Mouse (Mus musculus): ENCODE results near the gene Olfr631. TPM values are rescaled to one million over a fixed set of nuclear protein-coding genes. Genes with fewer than 3 reads are reported as not detected.

The Olfr631 gene
- polyA plus RNA-seq (2011; ENCODE audit: insufficient read depth, insufficient read length, low replicate concordance, missing spikeins), result not detected in 2 replicates

DNA sequence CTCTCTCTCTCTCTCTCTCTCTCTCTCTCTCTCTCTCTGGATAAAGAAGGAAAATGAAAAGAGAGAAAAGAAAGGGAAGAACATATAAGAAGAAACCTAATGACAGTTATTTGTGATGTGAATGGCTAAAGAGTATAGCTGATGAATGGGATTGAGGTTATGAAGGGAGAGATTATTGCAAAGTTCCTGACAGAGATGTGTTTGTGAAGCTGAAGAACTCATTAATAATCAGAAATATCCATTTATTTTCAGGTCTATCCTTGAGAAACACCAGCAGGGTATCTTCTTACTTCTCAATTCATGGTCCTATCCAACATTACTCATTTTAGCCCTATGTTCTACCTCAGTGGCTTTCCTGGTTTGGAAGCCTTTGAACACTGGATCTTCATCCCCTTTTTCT is at the start of gene Olfr631:
Gene Olfr631, plus strand, starts transcription at position 301 of the 400 bp plus-strand sequence.
- no peak within 1 kb of the TSS for H3K27ac ChIP-seq (ENCODE audit: control insufficient read depth, insufficient read depth, low read depth, low read length, poor library complexity)
- no peak for TF ChIP-seq CTCF (IDR thresholded peaks at IDR 0.05; ENCODE audit: control insufficient read depth, insufficient read depth, low read length)
- TF ChIP-seq POLR2A (IDR thresholded peaks at IDR 0.05; ENCODE audit: borderline replicate concordance, control insufficient read depth, low read depth, low read length), result no peak
- no peak within 1 kb of the TSS for H3K4me3 ChIP-seq (replicated peaks; ENCODE audit: control insufficient read depth, low read depth, low read length)
- H3K4me1 ChIP-seq (ENCODE audit: control insufficient read depth, insufficient read depth, low read length), result no peaks in the 10 kb centered on the region

DNA sequence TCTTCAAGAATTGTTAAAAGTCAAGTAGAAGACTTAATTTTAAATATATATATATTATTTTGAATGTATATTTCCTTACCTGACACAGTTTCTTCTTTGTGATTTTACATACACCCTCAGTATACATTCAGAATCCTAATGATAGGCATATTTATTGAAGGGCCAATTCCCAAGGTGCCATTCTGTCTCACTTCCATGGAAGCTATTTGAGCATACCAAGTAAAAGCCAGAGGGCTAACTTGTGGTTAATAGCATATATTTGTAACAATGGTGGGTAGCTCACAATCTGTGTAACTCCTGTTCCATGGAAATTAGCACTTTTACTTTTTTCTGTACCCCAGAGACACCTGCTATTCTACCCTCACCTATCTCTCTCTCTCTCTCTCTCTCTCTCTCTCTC is 42.5 kb upstream of the Olfr631 start, which contains the start of gene Olfr66:
Gene Olfr66, minus strand, starts transcription at position 101 of the 400 bp plus-strand sequence.
- no peak for TF ChIP-seq CTCF (IDR thresholded peaks at IDR 0.05; ENCODE audit: control insufficient read depth, insufficient read depth, low read length)
- TF ChIP-seq POLR2A (IDR thresholded peaks at IDR 0.05; ENCODE audit: borderline replicate concordance, control insufficient read depth, low read depth, low read length), result no peak
- H3K4me1 ChIP-seq (ENCODE audit: control insufficient read depth, insufficient read depth, low read length), result no peaks in the 10 kb centered on the region
- H3K4me3 ChIP-seq (replicated peaks; ENCODE audit: control insufficient read depth, low read depth, low read length), result no peak within 1 kb of the TSS
- H3K27ac ChIP-seq (ENCODE audit: control insufficient read depth, insufficient read depth, low read depth, low read length, poor library complexity), result no peak within 1 kb of the TSS

- no peaks in the 10 kb centered on the region for H3K4me1 ChIP-seq (ENCODE audit: control insufficient read depth, insufficient read depth, low read length)
- H3K4me3 ChIP-seq (replicated peaks; ENCODE audit: control insufficient read depth, low read depth, low read length), result no peak within 1 kb of the TSS
- H3K27ac ChIP-seq (ENCODE audit: control insufficient read depth, insufficient read depth, low read depth, low read length, poor library complexity), result no peak within 1 kb of the TSS
- TF ChIP-seq POLR2A (IDR thresholded peaks at IDR 0.05; ENCODE audit: borderline replicate concordance, control insufficient read depth, low read depth, low read length) (no peak), CTCF (IDR thresholded peaks at IDR 0.05; ENCODE audit: control insufficient read depth, insufficient read depth, low read length) (no peak)
- WGBS, result 54% methylated on average over 1 of the region's 1 CpGs
Observed at GRCm38 (mm10) chr7:103894385-103894784, 34.2 kb upstream of the Olfr631 start, which contains the start of gene Olfr64. TSS of gene Olfr64 (minus strand) at chr7:103894485.

DNA sequence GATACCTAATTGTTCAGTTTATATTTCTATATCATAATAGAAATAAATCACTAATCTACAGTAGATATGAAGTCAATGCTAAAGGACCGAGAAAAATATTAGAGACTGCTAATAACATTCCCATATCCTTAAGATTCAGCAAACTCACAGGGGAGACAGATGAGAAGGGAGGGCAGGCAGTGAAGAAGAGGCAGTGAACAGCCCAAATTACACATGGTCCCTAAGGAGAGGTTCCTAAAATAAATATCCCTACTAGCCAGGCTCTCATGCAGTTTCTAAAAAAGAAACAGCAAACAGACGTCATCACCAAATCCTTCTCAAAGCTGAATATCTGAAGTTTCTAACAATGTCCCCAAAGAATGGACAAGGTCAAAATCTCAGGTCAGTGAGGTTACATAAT is 25.4 kb upstream of the Olfr631 start, which contains the start of gene Olfr65:
Gene Olfr65, plus strand, starts transcription at position 301 of the 400 bp plus-strand sequence.
- no peak within 1 kb of the TSS for H3K27ac ChIP-seq (ENCODE audit: control insufficient read depth, insufficient read depth, low read depth, low read length, poor library complexity)
- H3K4me1 ChIP-seq (ENCODE audit: control insufficient read depth, insufficient read depth, low read length), result no peaks in the 10 kb centered on the region
- no peak within 1 kb of the TSS for H3K4me3 ChIP-seq (replicated peaks; ENCODE audit: control insufficient read depth, low read depth, low read length)
- TF ChIP-seq POLR2A (IDR thresholded peaks at IDR 0.05; ENCODE audit: borderline replicate concordance, control insufficient read depth, low read depth, low read length), result no peak
- TF ChIP-seq CTCF (IDR thresholded peaks at IDR 0.05; ENCODE audit: control insufficient read depth, insufficient read depth, low read length), result no peak
- 67% methylated on average over 2 of the region's 2 CpGs for WGBS

DNA sequence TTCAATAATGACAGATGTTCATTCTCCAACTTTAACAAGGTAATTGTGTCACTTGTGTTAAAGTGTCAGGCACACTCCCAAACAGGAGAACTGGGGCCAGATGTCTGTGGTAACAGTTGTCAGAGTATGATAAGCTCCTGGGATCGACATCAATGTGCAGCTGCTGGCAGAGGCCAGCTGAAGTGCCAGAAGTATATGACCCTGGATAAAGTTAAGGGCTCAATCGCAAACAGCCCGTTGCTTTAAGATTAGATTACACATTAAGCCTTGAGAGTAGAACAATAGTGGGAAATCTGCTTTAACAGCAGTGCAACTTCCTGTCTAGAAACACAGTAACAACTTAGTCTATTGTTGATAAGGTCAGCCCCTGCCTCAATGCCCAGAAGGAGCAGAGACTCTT is 18.6 kb upstream of the Olfr631 start:
- TF ChIP-seq POLR2A (IDR thresholded peaks at IDR 0.05; ENCODE audit: borderline replicate concordance, control insufficient read depth, low read depth, low read length), result no peak
- no peak for TF ChIP-seq CTCF (IDR thresholded peaks at IDR 0.05; ENCODE audit: control insufficient read depth, insufficient read depth, low read length)
- Histone ChIP-seq H3K27ac (ENCODE audit: control insufficient read depth, insufficient read depth, low read depth, low read length, poor library complexity) (no peak overlapping the region), H3K4me3 (replicated peaks; ENCODE audit: control insufficient read depth, low read depth, low read length) (no peak overlapping the region), H3K4me1 (ENCODE audit: control insufficient read depth, insufficient read depth, low read length) (peaks cover 4% of the 10 kb centered on the region)
- WGBS, result 3% methylated on average over 3 of the region's 3 CpGs

- peak; percentile 39; the same call in 1 of the 2 replicates for TF ChIP-seq CTCF (IDR thresholded peaks at IDR 0.05; ENCODE audit: control insufficient read depth, insufficient read depth, low read length)
- TF ChIP-seq POLR2A (IDR thresholded peaks at IDR 0.05; ENCODE audit: borderline replicate concordance, control insufficient read depth, low read depth, low read length), result no peak
- Histone ChIP-seq H3K4me1 (ENCODE audit: control insufficient read depth, insufficient read depth, low read length) (peaks cover 4% of the 10 kb centered on the region), H3K27ac (ENCODE audit: control insufficient read depth, insufficient read depth, low read depth, low read length, poor library complexity) (no peak overlapping the region), H3K4me3 (replicated peaks; ENCODE audit: control insufficient read depth, low read depth, low read length) (no peak overlapping the region)
- 56% methylated on average over 8 of the region's 8 CpGs for whole genome bisulfite sequencing
Observed at GRCm38 (mm10) chr7:103912969-103913511, 15.6 kb upstream of the Olfr631 start.

DNA sequence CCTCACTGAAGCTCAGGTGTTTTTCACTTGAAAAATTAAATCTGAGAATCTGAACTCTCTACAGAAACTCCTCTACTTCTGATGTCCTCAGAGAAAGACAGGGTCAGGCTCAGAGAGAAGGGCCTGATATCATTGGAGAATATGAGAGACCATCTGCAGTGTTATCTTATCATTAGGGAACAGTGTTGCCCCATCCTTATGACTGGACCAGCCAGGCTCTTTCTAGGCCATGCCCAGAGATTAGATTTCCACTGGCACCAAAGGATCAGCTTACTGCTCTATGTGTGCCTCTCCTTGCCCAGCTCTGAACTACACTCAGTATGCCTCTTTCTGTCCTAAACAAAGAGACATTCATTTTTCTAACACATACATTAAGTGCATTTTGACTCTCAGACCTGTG is 13.3 kb upstream of the Olfr631 start:
- Histone ChIP-seq H3K4me1 (ENCODE audit: control insufficient read depth, insufficient read depth, low read length) (peaks cover 4% of the 10 kb centered on the region), H3K27ac (ENCODE audit: control insufficient read depth, insufficient read depth, low read depth, low read length, poor library complexity) (no peak overlapping the region), H3K4me3 (replicated peaks; ENCODE audit: control insufficient read depth, low read depth, low read length) (no peak overlapping the region)
- TF ChIP-seq POLR2A (IDR thresholded peaks at IDR 0.05; ENCODE audit: borderline replicate concordance, control insufficient read depth, low read depth, low read length) (no peak), CTCF (IDR thresholded peaks at IDR 0.05; ENCODE audit: control insufficient read depth, insufficient read depth, low read length) (no peak)

DNA sequence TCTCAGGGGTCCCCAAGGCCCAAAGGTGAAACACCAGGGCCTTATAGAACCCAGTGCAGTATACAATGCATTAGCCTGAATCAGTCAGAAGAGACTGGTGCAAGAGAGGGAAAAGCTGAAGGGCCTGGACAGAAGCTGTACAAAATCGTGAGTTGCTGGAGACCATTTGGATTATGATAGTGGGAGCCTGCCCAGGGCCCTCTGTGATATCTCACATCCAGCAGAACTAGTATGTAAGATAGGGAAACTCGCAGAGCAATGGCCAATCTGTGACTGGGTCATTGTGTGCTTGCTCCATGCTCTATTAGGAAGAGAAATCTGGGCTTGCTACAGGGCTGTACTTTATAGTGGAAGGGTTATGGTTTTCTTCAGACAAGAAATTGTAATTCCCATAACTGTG is 5.6 kb downstream of the Olfr631 start, which contains the start of gene Olfr632:
Gene Olfr632, plus strand, starts transcription at position 84 of the 400 bp plus-strand sequence.
- Histone ChIP-seq H3K27ac (ENCODE audit: control insufficient read depth, insufficient read depth, low read depth, low read length, poor library complexity) (no peak within 1 kb of the TSS), H3K4me1 (ENCODE audit: control insufficient read depth, insufficient read depth, low read length) (no peaks in the 10 kb centered on the region), H3K4me3 (replicated peaks; ENCODE audit: control insufficient read depth, low read depth, low read length) (no peak within 1 kb of the TSS)
- 65% methylated on average over 2 of the region's 2 CpGs for WGBS
- TF ChIP-seq CTCF (IDR thresholded peaks at IDR 0.05; ENCODE audit: control insufficient read depth, insufficient read depth, low read length), result no peak
- no peak for TF ChIP-seq POLR2A (IDR thresholded peaks at IDR 0.05; ENCODE audit: borderline replicate concordance, control insufficient read depth, low read depth, low read length)

Measured in bone marrow, adult 2 months (tissue).